Mouse (Mus musculus) embryonic facial prominence, embryonic 11.5 days (tissue): Measurements from ENCODE around the gene Asb11. TPM values are rescaled to one million over a fixed set of nuclear protein-coding genes. Genes with fewer than 3 reads are reported as not detected.

Experiments
- ATAC-seq: fragments of 200-750 bp; cut with Nextera tagmentation; replicated peaks from 2 replicates; pipeline ENCODE4 v1.8.0; 2017; ENCODE audit warnings: low read depth; ENCODE audit not compliant: insufficient number of reproducible peaks, low FRiP score, low TSS enrichment
- DNase-seq: peaks from one replicate; pipeline ENCODE4 v3.0.0-alpha.2; 2015; ENCODE audit warnings: low spot score
- H3K27ac ChIP-seq: fragments of 300-500 bp; sonication (generic); replicated peaks from 2 replicates; pipeline ENCODE4 v1.5.1; 2014; ENCODE audit warnings: mild to moderate bottlenecking, low read depth, low read length, control low read depth
- H3K27me3 ChIP-seq: fragments of 300-500 bp; sonication (generic); 2 replicates; pipeline ENCODE4 v1.6.1; 2014; ENCODE audit warnings: mild to moderate bottlenecking, low read length, moderate library complexity, mixed read lengths; ENCODE audit not compliant: control insufficient read depth, insufficient read depth
- H3K36me3 ChIP-seq: fragments of 300-500 bp; sonication (generic); replicated peaks from 2 replicates; pipeline ENCODE4 v1.6.1; 2014; ENCODE audit warnings: low read depth, mild to moderate bottlenecking, low read length, moderate library complexity, mixed read lengths; ENCODE audit not compliant: control insufficient read depth, insufficient read depth
- H3K4me1 ChIP-seq: fragments of 300-500 bp; sonication (generic); 2 replicates; pipeline ENCODE4 v1.6.1; 2014; ENCODE audit warnings: low read length, mixed read lengths; ENCODE audit not compliant: control insufficient read depth, insufficient read depth
- H3K4me2 ChIP-seq: fragments of 300-500 bp; sonication (generic); 2 replicates; pipeline ENCODE4 v1.6.1; 2014; ENCODE audit warnings: low read depth, mild to moderate bottlenecking, control low read depth, low read length, moderate library complexity
- H3K4me3 ChIP-seq: fragments of 300-500 bp; sonication (generic); 2 replicates; pipeline ENCODE4 v1.5.1; 2014; ENCODE audit warnings: low read depth, low read length, control low read depth
- H3K9ac ChIP-seq: fragments of 300-500 bp; sonication (generic); replicated peaks from 2 replicates; pipeline ENCODE4 v1.6.1; 2014; ENCODE audit warnings: mild to moderate bottlenecking, control low read depth, low read length
- H3K9me3 ChIP-seq: fragments of 300-500 bp; sonication (generic); replicated peaks from 2 replicates; pipeline ENCODE4 v1.6.1; 2016; ENCODE audit warnings: mild to moderate bottlenecking, low read length, inconsistent platforms, mixed read lengths; ENCODE audit not compliant: control insufficient read depth
- WGBS: fragments of 180-500 bp; shearing (Covaris S2); extraction: QIAGEN DNeasy Blood & Tissue Kit; methylation state at CpG from one replicate; pipeline ENCODE4 v1.1.7; 2014; 5-methylcytosine and 5-hydroxymethylcytosine counted together
- polyA plus RNA-seq: library from polyadenylated mRNA; unstranded; fragments of >200 nt; fragmentation: Nextera tagmentation; extraction: Ambion mirVana; gene quantifications from 2 replicates; pipeline ENCODE4 v1.2.1, GENCODE M21; 2014

Gene Asb11
- polyA plus RNA-seq, 1 experiment from 2014 or later, result not detected

DNA sequence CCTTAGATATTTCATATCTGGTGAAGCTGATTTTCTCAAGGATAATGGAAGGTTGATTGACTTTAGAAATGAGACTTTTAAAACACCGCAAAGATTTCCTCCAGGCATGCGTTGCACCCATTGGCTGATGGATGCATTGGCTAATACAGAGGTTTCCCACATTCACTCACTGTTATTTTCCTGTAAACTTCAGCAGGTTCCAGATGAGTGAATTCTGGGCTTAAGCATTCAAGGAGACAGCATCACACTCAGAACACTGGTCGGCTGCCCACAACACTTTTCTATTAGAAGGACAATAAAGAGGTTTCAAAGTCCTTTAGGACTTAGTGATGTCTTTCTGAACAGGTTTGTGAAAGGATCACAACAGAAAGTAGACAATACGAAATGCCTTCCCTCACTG is 70.3 kb downstream of the Asb11 start:
- Histone ChIP-seq H3K9me3 (no peaks in the 10 kb centered on the region), H3K27ac (no peak overlapping the region), H3K4me3 (no peak overlapping the region), H3K36me3 (no peaks in the 10 kb centered on the region), H3K4me2 (no peak overlapping the region), H3K4me1 (no peaks in the 10 kb centered on the region), H3K27me3 (no peaks in the 10 kb centered on the region), H3K9ac (no peak overlapping the region)
- no peak for DNase-seq
- ATAC-seq, result no peak
- WGBS, result 83% methylated on average over 4 of the region's 4 CpGs

DNA sequence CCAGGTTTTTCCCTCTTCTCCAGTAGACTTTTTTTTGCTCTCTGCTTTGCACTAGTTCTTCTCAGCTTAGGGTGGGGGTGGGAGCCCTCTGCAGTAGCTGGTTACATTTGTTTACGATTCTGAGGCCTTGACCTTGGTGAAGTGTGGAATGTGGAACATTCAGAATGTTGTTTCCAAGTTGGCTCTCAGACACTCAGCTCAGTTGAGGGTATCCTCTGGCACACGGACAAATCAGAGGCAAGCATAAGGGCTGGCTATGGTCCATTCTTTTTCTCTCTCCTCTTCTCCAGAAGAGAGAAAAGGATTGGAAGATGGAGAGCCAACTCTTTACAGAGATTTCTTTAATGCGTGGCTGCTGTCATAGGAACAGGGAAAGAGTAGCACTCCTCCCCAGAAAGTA is 71.9 kb downstream of the Asb11 start:
- no peak overlapping the region for H3K9ac ChIP-seq
- WGBS, result 57% methylated on average over 3 of the region's 3 CpGs
- DNase-seq, result no peak
- no peak overlapping the region for H3K4me3 ChIP-seq
- H3K27ac ChIP-seq, result no peak overlapping the region
- H3K9me3 ChIP-seq, result no peaks in the 10 kb centered on the region
- no peak overlapping the region for H3K4me2 ChIP-seq
- no peaks in the 10 kb centered on the region for H3K27me3 ChIP-seq
- ATAC-seq, result no peak
- H3K4me1 ChIP-seq, result no peaks in the 10 kb centered on the region
- H3K36me3 ChIP-seq, result no peaks in the 10 kb centered on the region

Other genes with a start within 250 kb of the Asb11 start
- gene Bmx, start 178.8 kb upstream of the Asb11 start, polyA plus RNA-seq, result 0.35 and 0.59 TPM in 2 replicates
- 7.3 and 8.0 TPM in 2 replicates for gene Pir, start 167.6 kb upstream of the Asb11 start, polyA plus RNA-seq
- 3.1 and 4.1 TPM in 2 replicates for gene Vegfd, start 63.6 kb upstream of the Asb11 start, polyA plus RNA-seq
- 16.9 and 17.6 TPM in 2 replicates for gene Piga, start 17.2 kb upstream of the Asb11 start, polyA plus RNA-seq
- 2.3 and 2.7 TPM in 2 replicates for gene Asb9, start 69.3 kb downstream of the Asb11 start, polyA plus RNA-seq